Mouse (Mus musculus) liver, postnatal 0 days (tissue): ENCODE measurements at regions not wholly inside any gene's neighbourhood (a gene's known extent, or its start where the extent isn't known, plus 50 kb on each side); places are given as distances from the start of the nearest gene placed in this dataset.

Experiments used
- ATAC-seq: fragments of 200-750 bp; cut with Nextera tagmentation; 2 replicates; pipeline ENCODE4 v1.8.0; 2017; ENCODE audit warnings: mild to moderate bottlenecking, moderate library complexity
- DNase-seq: peaks from one replicate; pipeline ENCODE4 v3.0.0-alpha.2; 2016
- H3K27ac ChIP-seq: fragments of 300-500 bp; sonication (generic); 2 replicates; pipeline ENCODE4 v1.5.1; 2014; ENCODE audit warnings: antibody characterized with exemption, moderate library complexity, mild to moderate bottlenecking, low read depth
- H3K27me3 ChIP-seq: fragments of 300-500 bp; sonication (generic); 2 replicates; pipeline ENCODE4 v1.6.1; 2014; ENCODE audit warnings: low read length, control low read depth, mixed read lengths; ENCODE audit not compliant: insufficient read depth
- H3K36me3 ChIP-seq: fragments of 300-500 bp; sonication (generic); replicated peaks from 2 replicates; pipeline ENCODE4 v1.6.1; 2014; ENCODE audit warnings: mild to moderate bottlenecking, control low read depth, low read length, moderate library complexity, mixed read lengths; ENCODE audit not compliant: insufficient read depth
- H3K4me1 ChIP-seq: fragments of 300-500 bp; sonication (generic); 2 replicates; pipeline ENCODE4 v1.6.1; 2014; ENCODE audit warnings: antibody characterized with exemption, mild to moderate bottlenecking, control low read depth; ENCODE audit not compliant: insufficient read depth
- H3K4me2 ChIP-seq: fragments of 300-500 bp; sonication (generic); 2 replicates; pipeline ENCODE4 v1.6.1; 2014; ENCODE audit warnings: low read depth, mild to moderate bottlenecking, low read length, moderate library complexity, mixed read lengths
- H3K4me3 ChIP-seq: fragments of 300-500 bp; sonication (generic); 2 replicates; pipeline ENCODE4 v1.5.1; 2014; ENCODE audit warnings: low read depth, low read length
- H3K9ac ChIP-seq: fragments of 300-500 bp; sonication (generic); replicated peaks from 2 replicates; pipeline ENCODE4 v1.6.1; 2014; ENCODE audit warnings: mild to moderate bottlenecking, moderate library complexity
- H3K9me3 ChIP-seq: fragments of 300-500 bp; sonication (generic); 2 replicates; pipeline ENCODE4 v1.6.1; 2016; ENCODE audit warnings: mild to moderate bottlenecking, control low read depth, low read length, mixed read lengths
- CTCF ChIP-seq: sonication (generic); IDR thresholded peaks from 2 replicates; pipeline ENCODE4 v1.5.1; 2016; ENCODE audit warnings: antibody characterized with exemption, low read depth
- EP300 ChIP-seq: IDR thresholded peaks from 2 replicates; pipeline ENCODE4 v1.6.1; 2016; ENCODE audit warnings: antibody characterized with exemption, low read depth, mild to moderate bottlenecking
- WGBS: fragments of 180-500 bp; shearing (Covaris S2); extraction: QIAGEN DNeasy Blood & Tissue Kit; methylation state at CpG from one replicate; pipeline ENCODE4 v1.1.7; 2014; ENCODE audit not compliant: insufficient replicate concordance; 5-methylcytosine and 5-hydroxymethylcytosine counted together

- WGBS: 88% methylated on average over 7 of the region's 7 CpGs
Observed at GRCm38 (mm10) chr14:61796671-61797070, 189.4 kb downstream of the Kcnrg start.

GRCm38 (mm10) chr14:61803421-61803925 lies 196.2 kb downstream of the Kcnrg start:
- H3K27ac ChIP-seq: no peak overlapping the region
- WGBS: 52% methylated on average over 1 of the region's 1 CpGs
- H3K4me1 ChIP-seq: no peaks in the 10 kb centered on the region
- H3K27me3 ChIP-seq: no peaks in the 10 kb centered on the region
- H3K4me3 ChIP-seq: no peak overlapping the region
- H3K36me3 ChIP-seq: no peaks in the 10 kb centered on the region
- H3K9me3 ChIP-seq: no peaks in the 10 kb centered on the region
- DNase-seq (no peak), ATAC-seq (no peak)
- no peak overlapping the region for H3K9ac ChIP-seq
- H3K4me2 ChIP-seq: no peak overlapping the region
- TF ChIP-seq EP300 (no peak), CTCF (no peak)

More at GRCm38 (mm10) chr14:61796671-61797070, 189.4 kb downstream of the Kcnrg start:
- TF ChIP-seq EP300: no peak
- TF ChIP-seq CTCF: no peak
- H3K4me1 ChIP-seq: no peaks in the 10 kb centered on the region
- H3K27ac ChIP-seq: no peak overlapping the region
- H3K27me3 ChIP-seq: no peaks in the 10 kb centered on the region
- no peak for DNase-seq
- no peak overlapping the region for H3K9ac ChIP-seq
- no peak for ATAC-seq
- H3K9me3 ChIP-seq: no peaks in the 10 kb centered on the region
- no peak overlapping the region for H3K4me3 ChIP-seq
- no peak overlapping the region for H3K4me2 ChIP-seq
- no peaks in the 10 kb centered on the region for H3K36me3 ChIP-seq

GRCm38 (mm10) chr14:61805433-61805832 lies 198.2 kb downstream of the Kcnrg start:
- no peak overlapping the region for H3K4me3 ChIP-seq

GRCm38 (mm10) chr14:61808193-61808592 lies 200.9 kb downstream of the Kcnrg start:
- H3K4me3 ChIP-seq: no peak overlapping the region
- H3K4me2 ChIP-seq: no peak overlapping the region
- ATAC-seq: no peak
- no peaks in the 10 kb centered on the region for H3K27me3 ChIP-seq
- TF ChIP-seq EP300 (no peak), CTCF (no peak)
- no peak overlapping the region for H3K27ac ChIP-seq
- no peak overlapping the region for H3K9ac ChIP-seq
- H3K9me3 ChIP-seq: no peaks in the 10 kb centered on the region
- DNase-seq: no peak
- no peaks in the 10 kb centered on the region for H3K4me1 ChIP-seq
- H3K36me3 ChIP-seq: no peaks in the 10 kb centered on the region
- WGBS: 81% methylated on average over 9 of the region's 9 CpGs

More at GRCm38 (mm10) chr14:61805433-61805832, 198.2 kb downstream of the Kcnrg start:
- Histone ChIP-seq H3K27ac (no peak overlapping the region), H3K36me3 (no peaks in the 10 kb centered on the region), H3K4me1 (no peaks in the 10 kb centered on the region), H3K9me3 (no peaks in the 10 kb centered on the region), H3K27me3 (no peaks in the 10 kb centered on the region), H3K4me2 (no peak overlapping the region), H3K9ac (no peak overlapping the region)
- WGBS: 79% methylated on average over 2 of the region's 2 CpGs
- no peak for DNase-seq
- ATAC-seq: no peak
- TF ChIP-seq EP300 (no peak), CTCF (no peak)

- 71% methylated on average over 10 of the region's 10 CpGs for WGBS
- no peaks in the 10 kb centered on the region for H3K36me3 ChIP-seq
- DNase-seq (no peak), ATAC-seq (no peak)
- H3K27me3 ChIP-seq: no peaks in the 10 kb centered on the region
- no peak for TF ChIP-seq EP300
- TF ChIP-seq CTCF: no peak
- no peak overlapping the region for H3K4me3 ChIP-seq
- no peak overlapping the region for H3K4me2 ChIP-seq
- no peak overlapping the region for H3K27ac ChIP-seq
- H3K4me1 ChIP-seq: no peaks in the 10 kb centered on the region
- no peaks in the 10 kb centered on the region for H3K9me3 ChIP-seq
- H3K9ac ChIP-seq: no peak overlapping the region
Observed at GRCm38 (mm10) chr14:61809716-61810437, 202.6 kb downstream of the Kcnrg start.

GRCm38 (mm10) chr14:61810836-61811235 lies 203.6 kb downstream of the Kcnrg start:
- WGBS: 77% methylated on average over 5 of the region's 5 CpGs
- TF ChIP-seq CTCF (no peak), EP300 (no peak)
- Histone ChIP-seq H3K4me3 (no peak overlapping the region), H3K27me3 (no peaks in the 10 kb centered on the region), H3K9ac (no peak overlapping the region), H3K9me3 (no peaks in the 10 kb centered on the region), H3K4me1 (no peaks in the 10 kb centered on the region), H3K4me2 (no peak overlapping the region), H3K36me3 (no peaks in the 10 kb centered on the region), H3K27ac (no peak overlapping the region)
- no peak for DNase-seq
- ATAC-seq: no peak
